Mouse (Mus musculus) adrenal gland, adult 10 weeks (tissue): ENCODE data around the gene Olfr487. TPM values are rescaled to one million over a fixed set of nuclear protein-coding genes. Genes with fewer than 3 reads are reported as not detected.

Source experiments
- polyA plus RNA-seq: library from polyadenylated mRNA; stranded (reverse); fragments of 350-450 nt; fragmentation: Illumina TruSeq; extraction: RNeasy Lipid Tissue Mini Kit (QIAGEN cat#74804); gene quantifications from one replicate; pipeline ENCODE4 v1.2.3, GENCODE M21; 2014; ENCODE audit warnings: low read depth, low replicate concordance

The Olfr487 gene
- polyA plus RNA-seq, result not detected

GRCm38 (mm10) chr7:108214536-108214935 lies at the start of gene Olfr487:
Gene Olfr487, minus strand, starts transcription at chr7:108214636.

GRCm38 (mm10) chr7:108258247-108258646 lies 43.8 kb upstream of the Olfr487 start, which contains the start of gene Olfr488:
Gene Olfr488, minus strand, starts transcription at chr7:108258347.

GRCm38 (mm10) chr7:108172642-108173041 lies 41.8 kb downstream of the Olfr487 start, which contains the start of gene Olfr486:
Gene Olfr486, minus strand, starts transcription at chr7:108172742.

GRCm38 (mm10) chr7:108159771-108160170 lies 54.7 kb downstream of the Olfr487 start, which contains the start of gene Olfr485:
Gene Olfr485, minus strand, starts transcription at chr7:108159871.

Other genes starting within 250 kb of the Olfr487 start
- not detected for gene Olfr476, start 249.8 kb downstream of the Olfr487 start, polyA plus RNA-seq
- not detected for gene Olfr477, start 227.9 kb downstream of the Olfr487 start, polyA plus RNA-seq
- not detected for gene Olfr478, start 180.6 kb downstream of the Olfr487 start, polyA plus RNA-seq
- gene Olfr479, start 163.9 kb downstream of the Olfr487 start, polyA plus RNA-seq, result not detected
- gene Olfr480, start 147.3 kb downstream of the Olfr487 start, polyA plus RNA-seq, result not detected
- gene Olfr481, start 134.8 kb downstream of the Olfr487 start, polyA plus RNA-seq, result not detected
- gene Olfr482, start 117.0 kb downstream of the Olfr487 start, polyA plus RNA-seq, result not detected
- gene Olfr483, start 113.8 kb downstream of the Olfr487 start, polyA plus RNA-seq, result not detected
- gene Olfr484, start 87.2 kb downstream of the Olfr487 start, polyA plus RNA-seq, result not detected
- gene Olfr485, start 54.8 kb downstream of the Olfr487 start, polyA plus RNA-seq, result not detected
- gene Olfr486, start 41.9 kb downstream of the Olfr487 start, polyA plus RNA-seq, result not detected
- gene Olfr488, start 43.7 kb upstream of the Olfr487 start, polyA plus RNA-seq, result not detected
- gene Olfr490, start 74.3 kb upstream of the Olfr487 start, polyA plus RNA-seq, result not detected
- not detected for gene Olfr491, start 98.8 kb upstream of the Olfr487 start, polyA plus RNA-seq
- gene Olfr492, start 109.0 kb upstream of the Olfr487 start, polyA plus RNA-seq, result not detected
- not detected for gene Olfr493, start 132.3 kb upstream of the Olfr487 start, polyA plus RNA-seq
- gene Olfr494, start 150.7 kb upstream of the Olfr487 start, polyA plus RNA-seq, result not detected
- not detected for gene Olfr495, start 178.5 kb upstream of the Olfr487 start, polyA plus RNA-seq
- gene Olfr497, start 205.8 kb upstream of the Olfr487 start, polyA plus RNA-seq, result not detected